Mouse (Mus musculus) limb, embryonic 13.5 days (tissue): ENCODE measurements around the gene Gm20605. TPM values are rescaled to one million over a fixed set of nuclear protein-coding genes. Genes with fewer than 3 reads are reported as not detected.

Experiments used
- ATAC-seq: fragments of 200-750 bp; cut with Nextera tagmentation; 2 replicates; pipeline ENCODE4 v1.8.0; 2017; ENCODE audit warnings: low read depth, moderate number of reproducible peaks, moderate TSS enrichment; ENCODE audit not compliant: low FRiP score
- H3K27ac ChIP-seq: fragments of 300-500 bp; sonication (generic); 2 replicates; pipeline ENCODE4 v1.5.1; 2015; ENCODE audit warnings: inconsistent platforms, mild to moderate bottlenecking, moderate library complexity
- H3K27me3 ChIP-seq: fragments of 300-500 bp; sonication (generic); 2 replicates; pipeline ENCODE4 v1.6.1; 2015; ENCODE audit warnings: mild to moderate bottlenecking, inconsistent platforms
- H3K36me3 ChIP-seq: fragments of 300-500 bp; sonication (generic); 2 replicates; pipeline ENCODE4 v1.6.1; 2015; ENCODE audit warnings: inconsistent platforms, mild to moderate bottlenecking, moderate library complexity
- H3K4me1 ChIP-seq: fragments of 300-500 bp; sonication (generic); 2 replicates; pipeline ENCODE4 v1.6.1; 2015; ENCODE audit warnings: inconsistent platforms
- H3K4me2 ChIP-seq: fragments of 300-500 bp; sonication (generic); replicated peaks from 2 replicates; pipeline ENCODE4 v1.6.1; 2015; ENCODE audit warnings: inconsistent platforms, mild to moderate bottlenecking, moderate library complexity
- H3K4me3 ChIP-seq: fragments of 300-500 bp; sonication (generic); 2 replicates; pipeline ENCODE4 v1.5.1; 2015; ENCODE audit warnings: moderate library complexity, mild to moderate bottlenecking, inconsistent platforms
- H3K9ac ChIP-seq: fragments of 300-500 bp; sonication (generic); 2 replicates; pipeline ENCODE4 v1.6.1; 2015; ENCODE audit warnings: mild to moderate bottlenecking, inconsistent platforms
- H3K9me3 ChIP-seq: fragments of 300-500 bp; sonication (generic); 2 replicates; pipeline ENCODE4 v1.6.1; 2016; ENCODE audit warnings: inconsistent platforms
- WGBS: fragments of 180-500 bp; shearing (Covaris S2); methylation state at CpG from one replicate; pipeline ENCODE4 v1.1.7; 2015; 5-methylcytosine and 5-hydroxymethylcytosine counted together
- polyA plus RNA-seq: library from polyadenylated mRNA; unstranded; fragments of >200 nt; fragmentation: Nextera tagmentation; extraction: Ambion mirVana; gene quantifications from 2 replicates; pipeline ENCODE4 v1.2.1, GENCODE M21; 2015

Gene Gm20605
- polyA plus RNA-seq, 1 experiment from 2014 or later, result 9.6 TPM

- peak overlapping the region; percentile 77 for H3K27ac ChIP-seq
These were observed 28.7 kb upstream of the Gm20605 start for GRCm38 (mm10) chr5:137600281-137600618.

DNA sequence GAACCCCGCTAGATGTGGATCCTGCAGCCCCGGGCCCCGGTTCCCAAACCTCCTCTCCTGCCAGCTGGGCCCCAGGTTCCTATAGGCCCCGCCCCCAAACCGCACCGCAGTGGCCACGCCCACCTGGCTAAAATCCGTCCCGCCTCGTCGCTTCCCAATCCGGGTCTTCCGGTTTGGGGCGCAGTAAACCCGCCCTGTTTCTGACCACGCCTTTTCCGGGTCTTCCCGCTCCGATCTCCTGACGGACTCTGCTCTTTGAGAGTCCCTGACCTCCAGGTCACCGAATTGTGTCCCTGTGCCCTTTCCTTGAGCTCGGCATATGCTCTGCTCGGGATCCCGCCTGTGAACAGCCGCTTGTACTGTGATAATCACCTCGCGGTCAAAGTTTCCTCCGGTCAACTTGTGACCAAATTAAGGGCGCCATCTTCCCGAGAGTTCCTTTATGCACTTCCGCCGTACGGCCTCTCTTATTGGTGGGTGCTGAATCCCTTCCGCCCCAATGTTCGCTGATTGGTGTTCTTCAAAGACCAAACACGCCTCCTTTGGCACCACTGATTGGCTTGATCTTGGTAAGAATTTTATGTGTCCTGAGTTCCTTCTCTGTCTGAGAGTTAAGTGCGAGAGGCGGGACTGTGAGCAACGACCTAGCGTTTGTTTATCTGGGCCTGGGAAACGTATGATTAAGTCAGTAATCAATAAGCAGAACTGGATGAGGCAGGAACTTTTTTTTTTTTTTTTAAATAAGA is 28.2 kb upstream of the Gm20605 start, which contains the start of gene Mospd3:
Gene Mospd3, minus strand, starts transcription at position 440 of the 746 bp plus-strand sequence.
- Histone ChIP-seq H3K4me2 (peak within 1 kb of the TSS; percentile 96), H3K4me1 (peaks cover 31% of the 10 kb centered on the region), H3K36me3 (peaks cover 32% of the 10 kb centered on the region), H3K27ac (peak within 1 kb of the TSS; percentile 80), H3K9ac (peak within 1 kb of the TSS; percentile 87), H3K9me3 (no peaks in the 10 kb centered on the region), H3K27me3 (no peaks in the 10 kb centered on the region), H3K4me3 (peak within 1 kb of the TSS; percentile 76)
- WGBS, result under 1% methylated on average over 41 of the region's 41 CpGs
- ATAC-seq, result peak; percentile 96

More at GRCm38 (mm10) chr5:137600281-137600618, 28.7 kb upstream of the Gm20605 start:
- no peak; the same call in 1 of the 2 replicates for ATAC-seq
- peaks cover 27% of the 10 kb centered on the region for H3K36me3 ChIP-seq
- no peaks in the 10 kb centered on the region for H3K27me3 ChIP-seq
- H3K9ac ChIP-seq, result peak overlapping the region; percentile 87
- no peaks in the 10 kb centered on the region for H3K9me3 ChIP-seq
- H3K4me1 ChIP-seq, result peaks cover 31% of the 10 kb centered on the region
- WGBS, result 3% methylated on average over 18 of the region's 19 CpGs
- H3K4me3 ChIP-seq, result peak overlapping the region; percentile 76
- H3K4me2 ChIP-seq, result peak overlapping the region; percentile 96

DNA sequence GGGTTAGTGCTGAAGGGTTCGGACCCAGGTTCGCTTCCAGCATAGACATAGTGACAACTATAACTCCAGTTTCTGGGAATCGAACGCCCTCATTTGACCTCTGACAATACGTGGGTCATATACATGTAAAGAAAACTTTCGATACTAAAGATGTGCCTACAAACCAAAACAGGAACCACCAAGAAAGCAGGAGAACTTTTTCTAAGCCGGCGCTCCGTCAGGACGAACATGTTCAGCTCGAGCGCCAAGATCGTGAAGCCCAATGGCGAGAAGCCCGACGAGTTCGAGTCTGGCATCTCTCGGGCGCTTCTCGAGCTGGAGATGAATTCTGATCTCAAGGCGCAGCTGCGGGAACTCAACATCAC is 27.6 kb upstream of the Gm20605 start:
- Histone ChIP-seq H3K9me3 (no peaks in the 10 kb centered on the region), H3K4me1 (peaks cover 31% of the 10 kb centered on the region), H3K4me3 (peak overlapping the region; percentile 76), H3K27ac (peak overlapping the region; percentile 63), H3K27me3 (no peaks in the 10 kb centered on the region), H3K36me3 (peaks cover 38% of the 10 kb centered on the region), H3K4me2 (peak overlapping the region; percentile 96), H3K9ac (peak overlapping the region; percentile 69)
- under 1% methylated on average over 22 of the region's 22 CpGs for WGBS
- ATAC-seq, result no peak

GRCm38 (mm10) chr5:137607860-137608653 is 20.9 kb upstream of the Gm20605 start:
- H3K36me3 ChIP-seq, result peaks cover 37% of the 10 kb centered on the region
- no peaks in the 10 kb centered on the region for H3K9me3 ChIP-seq
- H3K4me2 ChIP-seq, result peak overlapping the region; percentile 76
- ATAC-seq, result no peak
- peak overlapping the region; percentile 67 for H3K9ac ChIP-seq
- no peak overlapping the region for H3K27ac ChIP-seq
- 23% methylated on average over 26 of the region's 26 CpGs for WGBS
- H3K4me1 ChIP-seq, result peaks cover 59% of the 10 kb centered on the region
- H3K4me3 ChIP-seq, result peak overlapping the region; percentile 48
- no peaks in the 10 kb centered on the region for H3K27me3 ChIP-seq

- H3K4me1 ChIP-seq, result peaks cover 61% of the 10 kb centered on the region
- H3K4me3 ChIP-seq, result peak overlapping the region; percentile 48
- 13% methylated on average over 23 of the region's 23 CpGs for WGBS
- no peaks in the 10 kb centered on the region for H3K9me3 ChIP-seq
- peak overlapping the region; percentile 67 for H3K9ac ChIP-seq
- ATAC-seq, result no peak
- H3K27me3 ChIP-seq, result no peaks in the 10 kb centered on the region
- H3K27ac ChIP-seq, result 0 out of 2 replicates have a peak overlapping the region, but pooled peaks have one; percentile 28
- H3K4me2 ChIP-seq, result peak overlapping the region; percentile 76
- H3K36me3 ChIP-seq, result peaks cover 37% of the 10 kb centered on the region
These were observed 20.3 kb upstream of the Gm20605 start for GRCm38 (mm10) chr5:137608654-137609190.

GRCm38 (mm10) chr5:137609292-137609691 is 19.7 kb upstream of the Gm20605 start:
- WGBS, result 39% methylated on average over 3 of the region's 3 CpGs
- Histone ChIP-seq H3K4me1 (peaks cover 63% of the 10 kb centered on the region), H3K4me2 (peak overlapping the region; percentile 76), H3K4me3 (peak overlapping the region; percentile 48), H3K9me3 (no peaks in the 10 kb centered on the region), H3K36me3 (peaks cover 35% of the 10 kb centered on the region), H3K27me3 (no peaks in the 10 kb centered on the region), H3K9ac (peak overlapping the region; percentile 67), H3K27ac (peak overlapping the region; percentile 99; the same call in 1 of the 2 replicates)
- no peak for ATAC-seq

DNA sequence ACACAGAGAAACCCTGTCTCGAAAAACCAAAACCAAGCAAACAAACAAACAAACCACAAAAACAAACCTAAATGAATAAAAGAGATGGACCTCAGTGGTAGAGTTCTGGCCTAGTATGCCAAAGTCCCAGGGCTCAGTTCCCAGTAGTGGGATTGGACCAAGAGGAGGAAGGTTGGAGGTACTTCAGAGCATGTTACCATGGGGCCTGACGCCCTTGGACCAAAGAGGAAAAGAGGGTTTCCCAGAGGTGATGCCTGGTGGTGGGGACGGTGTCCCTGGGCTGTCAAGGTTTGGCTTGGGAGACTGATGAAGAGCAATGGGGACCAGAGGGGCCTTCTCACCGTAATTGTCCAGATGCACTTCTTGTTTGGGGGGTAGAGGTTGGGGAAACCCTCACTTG is 18.9 kb upstream of the Gm20605 start:
- Histone ChIP-seq H3K4me2 (peak overlapping the region; percentile 76), H3K9ac (peak overlapping the region; percentile 67), H3K27me3 (no peaks in the 10 kb centered on the region), H3K4me3 (peak overlapping the region; percentile 48), H3K4me1 (peaks cover 63% of the 10 kb centered on the region), H3K36me3 (peaks cover 29% of the 10 kb centered on the region), H3K9me3 (no peaks in the 10 kb centered on the region), H3K27ac (peak overlapping the region; percentile 99)
- WGBS, result 33% methylated on average over 4 of the region's 4 CpGs
- no peak for ATAC-seq

- peak overlapping the region; percentile 48 for H3K4me3 ChIP-seq
- H3K4me2 ChIP-seq, result peak overlapping the region; percentile 76
- no peaks in the 10 kb centered on the region for H3K9me3 ChIP-seq
- H3K36me3 ChIP-seq, result peaks cover 22% of the 10 kb centered on the region
- ATAC-seq, result peak; percentile 60
- peak overlapping the region; percentile 99 for H3K27ac ChIP-seq
- 1% methylated on average over 12 of the region's 12 CpGs for WGBS
- H3K27me3 ChIP-seq, result no peaks in the 10 kb centered on the region
- H3K4me1 ChIP-seq, result peaks cover 63% of the 10 kb centered on the region
- H3K9ac ChIP-seq, result peak overlapping the region; percentile 67
These were observed 18.3 kb upstream of the Gm20605 start for GRCm38 (mm10) chr5:137610548-137611244.

DNA sequence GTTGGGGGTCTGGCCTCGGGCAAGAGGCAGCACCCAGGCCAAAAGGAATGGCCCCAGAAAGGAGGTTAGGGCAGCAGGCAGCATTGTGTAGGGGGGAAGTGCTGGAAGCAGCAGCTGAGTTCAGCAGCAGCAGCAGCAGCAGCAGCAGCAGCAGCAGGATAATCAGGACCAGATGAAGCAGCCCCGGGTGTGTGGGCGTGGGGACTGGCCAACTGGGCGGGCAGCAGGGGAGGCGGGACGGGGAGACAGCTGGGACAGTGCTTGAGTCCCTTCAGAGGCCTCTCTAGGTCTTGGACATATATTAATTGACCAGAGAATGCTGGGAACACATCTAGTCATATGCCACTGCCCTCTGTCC is 17.8 kb upstream of the Gm20605 start:
- no peaks in the 10 kb centered on the region for H3K27me3 ChIP-seq
- peak overlapping the region; percentile 99 for H3K27ac ChIP-seq
- H3K36me3 ChIP-seq, result peaks cover 17% of the 10 kb centered on the region
- H3K4me2 ChIP-seq, result peak overlapping the region; percentile 76
- H3K9ac ChIP-seq, result peak overlapping the region; percentile 67
- H3K9me3 ChIP-seq, result no peaks in the 10 kb centered on the region
- H3K4me1 ChIP-seq, result peaks cover 63% of the 10 kb centered on the region
- H3K4me3 ChIP-seq, result peak overlapping the region; percentile 48
- WGBS, result 2% methylated on average over 6 of the region's 6 CpGs
- ATAC-seq, result peak; percentile 62

GRCm38 (mm10) chr5:137613076-137613475 is 15.9 kb upstream of the Gm20605 start:
- Histone ChIP-seq H3K27ac (peak overlapping the region; percentile 99), H3K4me3 (no peak overlapping the region), H3K9ac (peak overlapping the region; percentile 26; the same call in 1 of the 2 replicates), H3K4me2 (no peak overlapping the region), H3K36me3 (no peaks in the 10 kb centered on the region), H3K27me3 (no peaks in the 10 kb centered on the region), H3K4me1 (peaks cover 58% of the 10 kb centered on the region), H3K9me3 (no peaks in the 10 kb centered on the region)
- 71% methylated on average over 5 of the region's 5 CpGs for WGBS
- ATAC-seq, result no peak

- 47% methylated on average over 11 of the region's 11 CpGs for WGBS
- Histone ChIP-seq H3K36me3 (no peaks in the 10 kb centered on the region), H3K27me3 (no peaks in the 10 kb centered on the region), H3K9ac (peak within 1 kb of the TSS; percentile 26; the same call in 1 of the 2 replicates), H3K4me2 (no peak within 1 kb of the TSS), H3K4me3 (no peak within 1 kb of the TSS), H3K4me1 (peaks cover 53% of the 10 kb centered on the region), H3K9me3 (no peaks in the 10 kb centered on the region), H3K27ac (peak within 1 kb of the TSS; percentile 99)
- no peak for ATAC-seq
These were observed 15.4 kb upstream of the Gm20605 start, which contains the start of gene Pcolce for GRCm38 (mm10) chr5:137613550-137613949. TSS of gene Pcolce (minus strand) at chr5:137613784.
